Mouse (Mus musculus): ENCODE measurements around the gene Nkain2.

Nkain2 gene

GRCm38 (mm10) chr10:32576559-32577275, 313.5 kb downstream of the Nkain2 start:
- DNase-seq (ENCODE audit: low spot score in 2 of 2), result no peak

- DNase-seq (ENCODE audit: low spot score in 2 of 2), result no peak
Measured at GRCm38 (mm10) chr10:32557673-32558072, 332.6 kb downstream of the Nkain2 start.

GRCm38 (mm10) chr10:32536057-32536456, 354.2 kb downstream of the Nkain2 start:
- DNase-seq (ENCODE audit: low spot score in 2 of 2), result no peak

GRCm38 (mm10) chr10:32510821-32511220, 379.4 kb downstream of the Nkain2 start:
- no peak for DNase-seq (ENCODE audit: low spot score in 2 of 2)

GRCm38 (mm10) chr10:32494591-32495182, 395.6 kb downstream of the Nkain2 start:
- no peak for DNase-seq (ENCODE audit: low spot score in 2 of 2)

GRCm38 (mm10) chr10:32493600-32493999, 396.7 kb downstream of the Nkain2 start:
- DNase-seq (ENCODE audit: low spot score in 2 of 2), result no peak

GRCm38 (mm10) chr10:32462726-32463125, 427.5 kb downstream of the Nkain2 start:
- no peak for DNase-seq (ENCODE audit: low spot score in 2 of 2)

GRCm38 (mm10) chr10:32439932-32440519, 450.2 kb downstream of the Nkain2 start:
- no peak for DNase-seq (ENCODE audit: low spot score in 2 of 2)

GRCm38 (mm10) chr10:32414228-32414627, 476.0 kb downstream of the Nkain2 start:
- DNase-seq (ENCODE audit: low spot score in 2 of 2), result no peak

- no peak for DNase-seq (ENCODE audit: low spot score in 2 of 2)
Measured at GRCm38 (mm10) chr10:32411331-32411730, 478.9 kb downstream of the Nkain2 start.

- no peak for DNase-seq (ENCODE audit: low spot score in 2 of 2)
Measured at GRCm38 (mm10) chr10:32400961-32401360, 489.3 kb downstream of the Nkain2 start.

- DNase-seq (ENCODE audit: low spot score in 2 of 2), result no peak
Measured at GRCm38 (mm10) chr10:32393859-32394521, 496.3 kb downstream of the Nkain2 start.

GRCm38 (mm10) chr10:32393326-32393725, 496.9 kb downstream of the Nkain2 start:
- no peak for DNase-seq (ENCODE audit: low spot score in 2 of 2)

- DNase-seq (ENCODE audit: low spot score in 2 of 2), result no peak
Measured at GRCm38 (mm10) chr10:32312754-32313153, 577.5 kb downstream of the Nkain2 start.

GRCm38 (mm10) chr10:32301024-32301597, 589.2 kb downstream of the Nkain2 start:
- no peak for DNase-seq (ENCODE audit: low spot score in 2 of 2)

- no peak for DNase-seq (ENCODE audit: low spot score in 2 of 2)
Measured at GRCm38 (mm10) chr10:32290487-32290886, 599.8 kb downstream of the Nkain2 start.

- no peak for DNase-seq (ENCODE audit: low spot score in 2 of 2)
Measured at GRCm38 (mm10) chr10:32283690-32284089, 606.6 kb downstream of the Nkain2 start.

- no peak for DNase-seq (ENCODE audit: low spot score in 2 of 2)
Measured at GRCm38 (mm10) chr10:32243266-32243882, 646.9 kb downstream of the Nkain2 start.

- no peak for DNase-seq (ENCODE audit: low spot score in 2 of 2)
Measured at GRCm38 (mm10) chr10:32241168-32241567, 649.1 kb downstream of the Nkain2 start.

- no peak for DNase-seq (ENCODE audit: low spot score in 2 of 2)
Measured at GRCm38 (mm10) chr10:32182951-32183350, 707.3 kb downstream of the Nkain2 start.

- no peak for DNase-seq (ENCODE audit: low spot score in 2 of 2)
Measured at GRCm38 (mm10) chr10:32091354-32091753, 798.9 kb downstream of the Nkain2 start.

- no peak for DNase-seq (ENCODE audit: low spot score in 2 of 2)
Measured at GRCm38 (mm10) chr10:32060396-32060795, 829.9 kb downstream of the Nkain2 start.

All from urinary bladder, postnatal 36 days (tissue).